Mouse (Mus musculus) heart, postnatal 0 days (tissue): ENCODE results near the gene Gdf7. TPM values are rescaled to one million over a fixed set of nuclear protein-coding genes. Genes with fewer than 3 reads are reported as not detected.

ENCODE experiments used
- ATAC-seq: fragments of 200-750 bp; cut with Nextera tagmentation; 2 replicates; pipeline ENCODE4 v1.8.0; 2017; ENCODE audit warnings: low read depth, moderate number of reproducible peaks, moderate library complexity; ENCODE audit not compliant: insufficient read depth
- DNase-seq: peaks from one replicate; pipeline ENCODE4 v3.0.0-alpha.2; 2016; ENCODE audit warnings: low spot score
- H3K27ac ChIP-seq: fragments of 300-500 bp; sonication (generic); 2 replicates; pipeline ENCODE4 v1.5.1; 2014; ENCODE audit warnings: low read depth, mild to moderate bottlenecking
- H3K27me3 ChIP-seq: fragments of 300-500 bp; sonication (generic); 2 replicates; pipeline ENCODE4 v1.6.1; 2014; ENCODE audit warnings: low read length, mixed read lengths; ENCODE audit not compliant: control insufficient read depth, insufficient read depth
- H3K36me3 ChIP-seq: fragments of 300-500 bp; sonication (generic); replicated peaks from 2 replicates; pipeline ENCODE4 v1.6.1; 2014; ENCODE audit warnings: low read length, mixed read lengths; ENCODE audit not compliant: control insufficient read depth, insufficient read depth
- H3K4me1 ChIP-seq: fragments of 300-500 bp; sonication (generic); 2 replicates; pipeline ENCODE4 v1.6.1; 2014; ENCODE audit warnings: antibody characterized with exemption; ENCODE audit not compliant: control insufficient read depth, insufficient read depth
- H3K4me2 ChIP-seq: fragments of 300-500 bp; sonication (generic); 2 replicates; pipeline ENCODE4 v1.6.1; 2014; ENCODE audit warnings: low read depth, mild to moderate bottlenecking, low read length, moderate library complexity
- H3K4me3 ChIP-seq: fragments of 300-500 bp; sonication (generic); 2 replicates; pipeline ENCODE4 v1.5.1; 2014; ENCODE audit warnings: low read depth, low read length
- H3K9ac ChIP-seq: fragments of 300-500 bp; sonication (generic); replicated peaks from 2 replicates; pipeline ENCODE4 v1.6.1; 2014; ENCODE audit warnings: low read depth, low read length, mixed read lengths
- H3K9me3 ChIP-seq: fragments of 300-500 bp; sonication (generic); replicated peaks from 2 replicates; pipeline ENCODE4 v1.6.1; 2016; ENCODE audit warnings: low read length; ENCODE audit not compliant: control insufficient read depth
- CTCF ChIP-seq: IDR thresholded peaks from 2 replicates; pipeline ENCODE4 v1.5.1; 2016; ENCODE audit warnings: antibody characterized with exemption, control low read depth, low read depth
- EP300 ChIP-seq: IDR thresholded peaks from 2 replicates; pipeline ENCODE4 v1.6.1; 2016; ENCODE audit warnings: antibody characterized with exemption, low read depth
- WGBS: fragments of 180-500 bp; shearing (Covaris S2); extraction: QIAGEN DNeasy Blood & Tissue Kit; methylation state at CpG from one replicate; pipeline ENCODE4 v1.1.7; 2014; 5-methylcytosine and 5-hydroxymethylcytosine counted together
- polyA plus RNA-seq: library from polyadenylated mRNA; unstranded; fragments of >200 nt; fragmentation: Nextera tagmentation; extraction: Ambion mirVana; gene quantifications from 2 replicates; pipeline ENCODE4 v1.2.1, GENCODE M21; 2015
- total RNA-seq: library from RNA; depleted of rRNA; stranded (reverse); fragments of >200 nt; gene quantifications from 2 replicates; pipeline ENCODE4 v1.2.3, GENCODE M21; 2014; ENCODE audit warnings: low replicate concordance; rRNA removed

The Gdf7 gene
- total and polyA plus RNA-seq, 2 experiments from 2014 or later, result not detected

DNA sequence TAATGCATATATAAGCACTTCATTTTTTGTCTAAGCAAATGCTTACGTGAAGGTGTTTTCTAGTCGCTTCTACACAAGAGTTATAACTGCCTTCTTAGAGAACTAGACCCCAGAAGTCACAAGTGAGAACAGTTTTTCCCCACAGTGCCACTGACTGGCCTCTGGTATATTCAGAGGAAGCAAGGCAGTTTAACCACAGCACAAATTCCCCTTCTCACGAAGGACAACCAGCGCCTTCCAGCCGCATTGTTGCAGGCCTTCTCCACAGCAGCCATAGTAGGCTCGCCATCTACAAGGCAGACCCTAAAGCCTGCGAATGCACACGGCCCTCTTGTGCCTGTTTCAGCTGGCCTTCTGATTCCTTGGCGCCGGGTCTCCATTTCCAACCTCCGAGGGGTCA lies 32.1 kb downstream of the Gdf7 start:
- Histone ChIP-seq H3K27me3 (no peaks in the 10 kb centered on the region), H3K4me1 (no peaks in the 10 kb centered on the region), H3K27ac (no peak overlapping the region), H3K9ac (no peak overlapping the region), H3K4me3 (no peak overlapping the region), H3K4me2 (no peak overlapping the region), H3K36me3 (0 out of 2 replicates have a peak, but pooled peaks cover 4% of the 10 kb centered on the region), H3K9me3 (no peaks in the 10 kb centered on the region)
- TF ChIP-seq EP300 (no peak), CTCF (no peak)
- WGBS, result 90% methylated on average over 11 of the region's 11 CpGs
- ATAC-seq (no peak), DNase-seq (no peak)

DNA sequence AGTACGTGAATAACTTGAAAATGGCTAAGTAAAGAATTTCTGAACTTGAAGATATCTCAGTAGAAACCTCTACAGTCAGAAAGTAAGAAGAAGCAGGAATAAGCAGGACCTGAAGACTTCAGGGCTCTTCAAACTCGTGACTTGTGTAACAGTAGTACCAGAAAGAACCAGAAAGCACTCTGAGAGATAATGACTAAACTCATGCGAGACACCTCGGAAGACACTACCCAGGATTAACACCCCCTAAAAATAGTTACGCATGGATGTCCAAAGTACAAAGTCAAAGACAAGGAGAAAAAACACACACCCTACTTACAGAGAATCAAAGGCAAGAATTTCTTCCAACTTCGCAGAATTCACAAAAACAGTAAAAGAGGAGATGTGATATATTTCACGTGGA lies 35.4 kb downstream of the Gdf7 start:
- WGBS, result 58% methylated on average over 7 of the region's 7 CpGs
- H3K36me3 ChIP-seq, result 0 out of 2 replicates have a peak, but pooled peaks cover 4% of the 10 kb centered on the region
- TF ChIP-seq CTCF (no peak), EP300 (0 out of 2 replicates have a peak, but pooled peaks have one; percentile 16)

GRCm38 (mm10) chr12:8260297-8260696 lies 41.5 kb downstream of the Gdf7 start:
- Histone ChIP-seq H3K4me2 (no peak overlapping the region), H3K4me3 (no peak overlapping the region), H3K36me3 (no peaks in the 10 kb centered on the region), H3K27me3 (no peaks in the 10 kb centered on the region), H3K9me3 (no peaks in the 10 kb centered on the region), H3K9ac (no peak overlapping the region), H3K27ac (no peak overlapping the region), H3K4me1 (no peaks in the 10 kb centered on the region)
- no peak for DNase-seq
- ATAC-seq, result no peak
- WGBS, result 72% methylated on average over 2 of the region's 2 CpGs
- TF ChIP-seq EP300, result no peak
- no peak for TF ChIP-seq CTCF

More for the DNA sequence above, 35.4 kb downstream of the Gdf7 start:
- no peak for ATAC-seq
- Histone ChIP-seq H3K27ac (no peak overlapping the region), H3K27me3 (no peaks in the 10 kb centered on the region), H3K4me2 (no peak overlapping the region), H3K4me3 (no peak overlapping the region), H3K4me1 (no peaks in the 10 kb centered on the region), H3K9me3 (no peaks in the 10 kb centered on the region), H3K9ac (no peak overlapping the region)
- DNase-seq, result no peak

Other genes with a start within 250 kb of the Gdf7 start
- 17.0 and 21.4 TPM in 2 replicates for gene Ldah, start 93.8 kb downstream of the Gdf7 start, total RNA-seq
- 45.0 and 46.8 TPM in 2 replicates for gene Ldah, start 93.8 kb downstream of the Gdf7 start, polyA plus RNA-seq
- gene Hs1bp3, start 11.5 kb upstream of the Gdf7 start, total RNA-seq, result 9.5 and 11.7 TPM in 2 replicates
- 9.7 TPM in 2 replicates for gene Hs1bp3, start 11.5 kb upstream of the Gdf7 start, polyA plus RNA-seq
- gene Rhob, start 198.1 kb upstream of the Gdf7 start, total RNA-seq, result 202 and 228 TPM in 2 replicates
- 31.4 and 34.2 TPM in 2 replicates for gene Rhob, start 198.1 kb upstream of the Gdf7 start, polyA plus RNA-seq